Mouse (Mus musculus): ENCODE results near the gene C130050O18Rik.

C130050O18Rik gene

GRCm38 (mm10) chr5:139460384-139461067 lies 55.4 kb downstream of the C130050O18Rik start, which contains the start of gene 3110082I17Rik:
Gene 3110082I17Rik (minus strand): TSS chr5:139460527.
- DNase-seq (ENCODE audit: low spot score): peak; percentile 93

GRCm38 (mm10) chr5:139464874-139465273 lies 59.8 kb downstream of the C130050O18Rik start:
- DNase-seq (ENCODE audit: low spot score): peak; percentile 18
